Mouse (Mus musculus) spleen, adult 2 months (tissue): ENCODE data around the gene Cdc40. TPM values are rescaled to one million over a fixed set of nuclear protein-coding genes. Genes with fewer than 3 reads are reported as not detected.
"Not testable (repeated sequence)": the region's sequence is repeated elsewhere in the genome, so short reads cannot be mapped to it uniquely, and the experiment has no call there.

Source experiments
- DNase-seq, 2 experiments: peaks; one replicate each; pipeline versions ENCODE4 v3.0.0 to v3.0.0-alpha.2; 2012 to 2021; ENCODE audit warnings: low spot score in 2 of 2, low read depth in 1 of 2
- H3K27ac ChIP-seq: fragments of 200-500 bp; 2 replicates; pipeline ENCODE4 v1.5.1; 2012; ENCODE audit warnings: low read length, inconsistent platforms; ENCODE audit not compliant: insufficient read depth
- H3K27me3 ChIP-seq: fragments of 200-500 bp; 2 replicates; pipeline ENCODE4 v1.6.1; 2012; ENCODE audit warnings: mild to moderate bottlenecking, moderate library complexity, low read length, inconsistent platforms; ENCODE audit not compliant: control insufficient read depth, insufficient read depth
- H3K36me3 ChIP-seq: fragments of 200-500 bp; 2 replicates; pipeline ENCODE4 v1.6.1; 2012; ENCODE audit warnings: mild to moderate bottlenecking, low read length, inconsistent platforms; ENCODE audit not compliant: control insufficient read depth, insufficient read depth
- H3K4me1 ChIP-seq: fragments of 200-500 bp; 2 replicates; pipeline ENCODE4 v1.6.1; 2011; ENCODE audit warnings: inconsistent platforms; ENCODE audit not compliant: control insufficient read depth, insufficient read depth, insufficient read length
- H3K4me3 ChIP-seq: fragments of 200-500 bp; 2 replicates; pipeline ENCODE4 v1.5.1; 2011; ENCODE audit warnings: mild to moderate bottlenecking, inconsistent platforms; ENCODE audit not compliant: insufficient read depth, insufficient read length; ENCODE audit errors: extremely low read depth
- CTCF ChIP-seq: fragments of 200-500 bp; IDR thresholded peaks from 2 replicates; pipeline ENCODE4 v1.5.1; 2011; ENCODE audit warnings: mild to moderate bottlenecking, inconsistent platforms; ENCODE audit not compliant: insufficient read depth, insufficient read length, insufficient replicate concordance; ENCODE audit errors: extremely low read depth
- POLR2A ChIP-seq: fragments of 200-500 bp; IDR thresholded peaks from 2 replicates; pipeline ENCODE4 v1.6.1; 2011; ENCODE audit warnings: low read depth, low read length, inconsistent platforms
- WGBS: fragments of 180-500 bp; shearing (Covaris S2); methylation state at CpG from one replicate; pipeline ENCODE4 v1.1.7; 2018; 5-methylcytosine and 5-hydroxymethylcytosine counted together
- polyA plus RNA-seq: library from polyadenylated mRNA; depleted of rRNA; stranded (reverse); fragments of >200 nt; gene quantifications from 2 replicates; pipeline ENCODE4 v1.2.3, GENCODE M21; 2012; rRNA removed

The Cdc40 gene
- polyA plus RNA-seq, 1 experiment: 13.5 TPM

- Histone ChIP-seq H3K36me3 (peaks cover 5% of the 10 kb centered on the region; the same call in 1 of the 2 replicates), H3K4me1 (no peaks in the 10 kb centered on the region), H3K27ac (no peak overlapping the region), H3K27me3 (no peaks in the 10 kb centered on the region), H3K4me3 (no peak overlapping the region)
- no peak for DNase-seq
- TF ChIP-seq CTCF (no peak), POLR2A (no peak)
- WGBS: 84% methylated on average over 6 of the region's 6 CpGs
Measured at GRCm38 (mm10) chr10:40825952-40826351, 57.2 kb downstream of the Cdc40 start.

GRCm38 (mm10) chr10:40816471-40816870 lies 66.6 kb downstream of the Cdc40 start:
- no peak overlapping the region for H3K4me3 ChIP-seq
- no peak overlapping the region for H3K27ac ChIP-seq
- H3K4me1 ChIP-seq: no peaks in the 10 kb centered on the region
- TF ChIP-seq POLR2A: no peak
- TF ChIP-seq CTCF: no peak
- no peaks in the 10 kb centered on the region for H3K36me3 ChIP-seq
- 61% methylated on average over 6 of the region's 6 CpGs for WGBS
- no peaks in the 10 kb centered on the region for H3K27me3 ChIP-seq
- DNase-seq: no peak

- no peak overlapping the region for H3K27ac ChIP-seq
- no peaks in the 10 kb centered on the region for H3K27me3 ChIP-seq
- H3K4me1 ChIP-seq: no peaks in the 10 kb centered on the region
- DNase-seq: no peak
- H3K4me3 ChIP-seq: no peak overlapping the region
- 81% methylated on average over 4 of the region's 4 CpGs for WGBS
- no peaks in the 10 kb centered on the region for H3K36me3 ChIP-seq
- TF ChIP-seq POLR2A (no peak), CTCF (no peak)
Measured at GRCm38 (mm10) chr10:40813627-40814026, 69.5 kb downstream of the Cdc40 start.

- H3K36me3 ChIP-seq, H3K27ac ChIP-seq, H3K4me3 ChIP-seq, DNase-seq, H3K4me1 ChIP-seq, H3K27me3 ChIP-seq: not testable (repeated sequence)
- WGBS: 74% methylated on average over 5 of the region's 5 CpGs
Measured at GRCm38 (mm10) chr10:40809411-40809910, 73.7 kb downstream of the Cdc40 start.

GRCm38 (mm10) chr10:40806221-40806620 lies 76.9 kb downstream of the Cdc40 start:
- TF ChIP-seq POLR2A (no peak), CTCF (no peak)
- H3K27me3 ChIP-seq: no peaks in the 10 kb centered on the region
- WGBS: 89% methylated on average over 4 of the region's 4 CpGs
- no peak for DNase-seq
- no peak overlapping the region for H3K27ac ChIP-seq
- H3K36me3 ChIP-seq: no peaks in the 10 kb centered on the region
- H3K4me3 ChIP-seq: no peak overlapping the region
- no peaks in the 10 kb centered on the region for H3K4me1 ChIP-seq

GRCm38 (mm10) chr10:40805221-40805620 lies 77.9 kb downstream of the Cdc40 start:
- H3K4me3 ChIP-seq: no peak overlapping the region
- no peaks in the 10 kb centered on the region for H3K36me3 ChIP-seq
- no peaks in the 10 kb centered on the region for H3K4me1 ChIP-seq
- H3K27me3 ChIP-seq: no peaks in the 10 kb centered on the region
- TF ChIP-seq POLR2A: no peak
- H3K27ac ChIP-seq: no peak overlapping the region
- DNase-seq: no peak
- WGBS: 62% methylated on average over 1 of the region's 1 CpGs

GRCm38 (mm10) chr10:40792115-40792514 lies 91.0 kb downstream of the Cdc40 start:
- no peak for TF ChIP-seq POLR2A
- no peak for TF ChIP-seq CTCF
- no peaks in the 10 kb centered on the region for H3K4me1 ChIP-seq
- 75% methylated on average over 3 of the region's 3 CpGs for WGBS
- no peaks in the 10 kb centered on the region for H3K36me3 ChIP-seq
- H3K4me3 ChIP-seq: no peak overlapping the region
- DNase-seq: no peak
- H3K27ac ChIP-seq: no peak overlapping the region
- no peaks in the 10 kb centered on the region; the same call in 1 of the 2 replicates for H3K27me3 ChIP-seq

GRCm38 (mm10) chr10:40790406-40790805 lies 92.7 kb downstream of the Cdc40 start:
- Histone ChIP-seq H3K27ac (no peak overlapping the region), H3K4me3 (no peak overlapping the region), H3K27me3 (no peaks in the 10 kb centered on the region; the same call in 1 of the 2 replicates), H3K4me1 (no peaks in the 10 kb centered on the region), H3K36me3 (no peaks in the 10 kb centered on the region)
- no peak for TF ChIP-seq POLR2A
- no peak for TF ChIP-seq CTCF
- WGBS: 74% methylated on average over 3 of the region's 3 CpGs
- no peak for DNase-seq

Other genes starting within 250 kb of the Cdc40 start
- 0.85 and 1.2 TPM in 2 replicates for gene Mettl24, start 200.0 kb downstream of the Cdc40 start, polyA plus RNA-seq
- gene Wasf1, start 164 bp upstream of the Cdc40 start, polyA plus RNA-seq: 0.36 and 0.38 TPM in 2 replicates
- gene Gpr6, start 189.0 kb upstream of the Cdc40 start, polyA plus RNA-seq: not detected in 2 replicates